ENCODE assay signal across 3 mouse cellular contexts in genomic region chr3:95954648-95955173, GRCm38 (mm10). TPM values are rescaled to one million over a fixed set of nuclear protein-coding genes. Genes with fewer than 3 reads are reported as not detected.
"Had no signal": no experiment of that assay in that cellular context is flagged by ENCODE, and none has a peak within 500 bp of the region (broad histone marks: within the 10 kb centered on the region; RNA-seq: fewer than 3 reads in every experiment).

No protein-coding gene starts in this region.

RNA-seq across cellular contexts. Expression of gene Car14, which starts 50.2 kb away (rescaled TPM):
- total RNA-seq: megakaryocyte progenitor cell, adult 5-6 weeks; monocyte, adult 5-6 weeks; neutrophil, adult 5-6 weeks had no signal
